In genomic region chr12:3825714-3826080, GRCm38 (mm10) we compare ENCODE assay signal across 13 mouse cellular contexts. TPM values are rescaled to one million over a fixed set of nuclear protein-coding genes. Genes with fewer than 3 reads are reported as not detected.
DNase-seq lines count a peak whose midpoint lies in the region; ATAC-seq and TF ChIP-seq lines count a peak whose summit lies in the region.
"Had no signal": no experiment of that assay in that cellular context is flagged by ENCODE, and none has a peak within 500 bp of the region (broad histone marks: within the 10 kb centered on the region; RNA-seq: fewer than 3 reads in every experiment).

No protein-coding gene starts in this region.

- no peak for TF ChIP-seq POLR2A in kidney, adult 2 months (IDR thresholded peaks at IDR 0.05; ENCODE audit: low read depth, low read length)

- in situ Hi-C loops in ES-E14 (cut with MboI; ENCODE audit: low sequenced_read_pairs in 2 of 2, unreplicated experiment in 2 of 2) = no loop called here

- H3K4me2 ChIP-seq in kidney, postnatal 0 days (ENCODE audit: low read length) = no peak overlapping the region
- no peak overlapping the region for H3K4me2 ChIP-seq in embryonic facial prominence, embryonic 13.5 days
- no peak overlapping the region for H3K4me2 ChIP-seq in liver, embryonic 15.5 days
- H3K4me2 ChIP-seq in forebrain, embryonic 15.5 days (replicated peaks) = no peak overlapping the region
- H3K4me2 ChIP-seq: neural tube, embryonic 13.5 days had no signal

- DNase-seq in kidney, postnatal 0 days (ENCODE audit: low spot score) = no peak
- no peak for DNase-seq in kidney, adult 2 months
- no peak for DNase-seq in ES-E14 (ENCODE audit: low read depth, low spot score)
- DNase-seq in retina, embryonic 14.5 days (ENCODE audit: low spot score) = no peak
- DNase-seq: adrenal gland, adult 2 months; forebrain, postnatal 0 days; heart, adult 2 months; kidney, postnatal 10 days; thymus, adult 18-20 months had no signal

- peaks cover 22% of the 10 kb centered on the region; the same call in 1 of the 2 replicates for H3K4me1 ChIP-seq in kidney, postnatal 0 days (replicated peaks; ENCODE audit: insufficient read depth, low read length)
- peaks cover 35% of the 10 kb centered on the region for H3K4me1 ChIP-seq in kidney, adult 2 months (ENCODE audit: control insufficient read depth, insufficient read depth, low read length)
- H3K4me1 ChIP-seq in ES-E14 (ENCODE audit: control insufficient read depth in 2 of 2, insufficient read depth in 2 of 2, low read length in 2 of 2, poor library complexity in 1 of 2) = peaks cover 3 to 18% of the 10 kb centered on the region in 2 experiments; a peak in 2 of 4 replicates
- peaks cover 39% of the 10 kb centered on the region for H3K4me1 ChIP-seq in embryonic facial prominence, embryonic 13.5 days
- peaks cover 18% of the 10 kb centered on the region for H3K4me1 ChIP-seq in liver, embryonic 15.5 days (replicated peaks)
- H3K4me1 ChIP-seq in forebrain, embryonic 15.5 days = peaks cover 27% of the 10 kb centered on the region

- WGBS in kidney, postnatal 0 days = 55% methylated on average over 12 of the region's 12 CpGs
- WGBS in kidney, adult 2 months = 64% methylated on average over 12 of the region's 12 CpGs
- WGBS in embryonic facial prominence, embryonic 13.5 days = 62% methylated on average over 12 of the region's 12 CpGs
- WGBS in liver, embryonic 15.5 days (ENCODE audit: insufficient replicate concordance) = 42% methylated on average over 12 of the region's 12 CpGs
- 66% methylated on average over 12 of the region's 12 CpGs for WGBS in forebrain, embryonic 15.5 days

- H3K27ac ChIP-seq in kidney, postnatal 0 days = no peak overlapping the region
- H3K27ac ChIP-seq in kidney, adult 2 months (ENCODE audit: insufficient read depth, low read depth, low read length) = no peak overlapping the region
- no peak overlapping the region for H3K27ac ChIP-seq in ES-E14 (ENCODE audit: insufficient read depth, low read depth, low read length, poor library complexity, severe bottlenecking)
- H3K27ac ChIP-seq in embryonic facial prominence, embryonic 13.5 days = peak overlapping the region; percentile 51; the same call in 1 of the 2 replicates
- H3K27ac ChIP-seq in liver, embryonic 15.5 days (replicated peaks) = no peak overlapping the region
- no peak overlapping the region for H3K27ac ChIP-seq in forebrain, embryonic 15.5 days (replicated peaks)
- H3K27ac ChIP-seq: heart, adult 2 months; neural tube, embryonic 13.5 days had no signal

- H3K4me3 ChIP-seq in kidney, postnatal 0 days (replicated peaks; ENCODE audit: low read depth, low read length) = no peak overlapping the region
- H3K4me3 ChIP-seq in kidney, adult 2 months (ENCODE audit: insufficient read depth, low read depth, low read length) = no peak overlapping the region
- H3K4me3 ChIP-seq in ES-E14 (ENCODE audit: insufficient read depth in 1 of 2, low read depth in 1 of 2, low read length in 2 of 2, poor library complexity in 1 of 2, severe bottlenecking in 1 of 2) = peak overlapping the region; percentile 35 to 59; a peak in 3 of 4 replicates
- no peak overlapping the region for H3K4me3 ChIP-seq in embryonic facial prominence, embryonic 13.5 days
- no peak overlapping the region for H3K4me3 ChIP-seq in liver, embryonic 15.5 days (replicated peaks)
- H3K4me3 ChIP-seq in forebrain, embryonic 15.5 days = no peak overlapping the region
- H3K4me3 ChIP-seq: heart, adult 2 months; neural tube, embryonic 13.5 days had no signal

- no peak overlapping the region; the same call in 1 of the 2 replicates for H3K9ac ChIP-seq in kidney, postnatal 0 days (ENCODE audit: low read depth, low read length)
- peak overlapping the region; percentile 2; the same call in 1 of the 2 replicates for H3K9ac ChIP-seq in ES-E14 (ENCODE audit: insufficient read depth, low read depth, low read length, poor library complexity, severe bottlenecking)
- H3K9ac ChIP-seq in embryonic facial prominence, embryonic 13.5 days = no peak overlapping the region
- H3K9ac ChIP-seq in liver, embryonic 15.5 days = no peak overlapping the region
- H3K9ac ChIP-seq in forebrain, embryonic 15.5 days (replicated peaks) = no peak overlapping the region
- H3K9ac ChIP-seq: forebrain, postnatal 0 days; neural tube, embryonic 13.5 days had no signal

- no peaks in the 10 kb centered on the region for H3K36me3 ChIP-seq in kidney, postnatal 0 days (ENCODE audit: insufficient read depth, low read length)
- H3K36me3 ChIP-seq in kidney, adult 2 months (ENCODE audit: control insufficient read depth, insufficient read depth, low read length) = no peaks in the 10 kb centered on the region
- H3K36me3 ChIP-seq in ES-E14 (ENCODE audit: control insufficient read depth, insufficient read depth, low read length, poor library complexity, severe bottlenecking) = no peaks in the 10 kb centered on the region
- peaks cover 5% of the 10 kb centered on the region for H3K36me3 ChIP-seq in embryonic facial prominence, embryonic 13.5 days
- no peaks in the 10 kb centered on the region for H3K36me3 ChIP-seq in liver, embryonic 15.5 days (replicated peaks)
- H3K36me3 ChIP-seq in forebrain, embryonic 15.5 days = no peaks in the 10 kb centered on the region
- H3K36me3 ChIP-seq: neural tube, embryonic 13.5 days had no signal

- H3K27me3 ChIP-seq in kidney, postnatal 0 days (ENCODE audit: insufficient read depth, low read length) = no peaks in the 10 kb centered on the region
- H3K27me3 ChIP-seq in kidney, adult 2 months (replicated peaks; ENCODE audit: control insufficient read depth, insufficient read depth, low read length) = no peaks in the 10 kb centered on the region
- H3K27me3 ChIP-seq in embryonic facial prominence, embryonic 13.5 days = no peaks in the 10 kb centered on the region
- no peaks in the 10 kb centered on the region for H3K27me3 ChIP-seq in liver, embryonic 15.5 days
- H3K27me3 ChIP-seq in forebrain, embryonic 15.5 days = no peaks in the 10 kb centered on the region
- H3K27me3 ChIP-seq: neural tube, embryonic 13.5 days had no signal

- 0 out of 2 replicates have a peak, but pooled peaks have one; percentile 16 for ATAC-seq in kidney, postnatal 0 days (replicated peaks; ENCODE audit: low FRiP score, low read depth)
- no peak for ATAC-seq in embryonic facial prominence, embryonic 13.5 days (ENCODE audit: insufficient number of reproducible peaks, insufficient read depth, low FRiP score, low TSS enrichment, low read depth)
- ATAC-seq in liver, embryonic 15.5 days (ENCODE audit: insufficient read depth) = 0 out of 2 replicates have a peak, but pooled peaks have one; percentile 16
- no peak for ATAC-seq in forebrain, embryonic 15.5 days (replicated peaks)
- ATAC-seq: forebrain, postnatal 0 days had no signal

- no peaks in the 10 kb centered on the region for H3K9me3 ChIP-seq in kidney, postnatal 0 days (replicated peaks; ENCODE audit: low read length)
- H3K9me3 ChIP-seq in ES-E14 (ENCODE audit: control insufficient read depth, insufficient read depth, low read depth, low read length) = no peaks in the 10 kb centered on the region
- no peaks in the 10 kb centered on the region for H3K9me3 ChIP-seq in embryonic facial prominence, embryonic 13.5 days
- no peaks in the 10 kb centered on the region for H3K9me3 ChIP-seq in liver, embryonic 15.5 days (replicated peaks)
- H3K9me3 ChIP-seq in forebrain, embryonic 15.5 days = no peaks in the 10 kb centered on the region
- H3K9me3 ChIP-seq: neural tube, embryonic 13.5 days had no signal

- no peak for TF ChIP-seq CTCF in kidney, postnatal 0 days (IDR thresholded peaks at IDR 0.05; ENCODE audit: low read depth)
- TF ChIP-seq CTCF in kidney, adult 2 months (conservative IDR thresholded peaks at IDR 0.05; ENCODE audit: insufficient read depth, insufficient read length, low read depth, low read length) = no peak

TF ChIP-seq in ES-E14, 5 proteins besides CTCF, POLR2A, EP300 and RAD21:
- TF ChIP-seq ZNF384 (IDR thresholded peaks at IDR 0.05; ENCODE audit: low read depth, low read length) (no peak), CHD2 (IDR thresholded peaks at IDR 0.05; ENCODE audit: low read depth, low read length) (no peak), ZC3H11A (IDR thresholded peaks at IDR 0.05; ENCODE audit: borderline replicate concordance, low read depth, low read length) (no peak), HCFC1 (IDR thresholded peaks at IDR 0.05; ENCODE audit: borderline replicate concordance, insufficient read depth, low read length) (no peak), MAFK (IDR thresholded peaks at IDR 0.05; ENCODE audit: insufficient read depth, low read depth, low read length) (no peak)

RNA-seq across cellular contexts. Expression of gene Dnmt3a, which starts 19.9 kb away (rescaled TPM):
- polyA plus RNA-seq in kidney, postnatal 0 days (2015; fragmentation: Nextera tagmentation; extraction: Ambion mirVana) = 96.5 and 112 TPM in 2 replicates
- polyA plus RNA-seq in kidney, adult 2 months (2012; rRNA removed) = 11.8 and 12.9 TPM in 2 replicates
- 77.0 and 90.9 TPM in 2 replicates for total RNA-seq in ES-E14 (2012; rRNA removed)
- 168 and 180 TPM in 2 replicates for polyA plus RNA-seq in embryonic facial prominence, embryonic 13.5 days (2015; fragmentation: Nextera tagmentation; extraction: Ambion mirVana)
- polyA plus RNA-seq in liver, embryonic 15.5 days (2015; fragmentation: Nextera tagmentation; extraction: Ambion mirVana) = 21.8 TPM in 2 replicates
- polyA plus RNA-seq in forebrain, embryonic 15.5 days (2015; fragmentation: Nextera tagmentation; extraction: Ambion mirVana) = 90.4 and 95.4 TPM in 2 replicates

Comparison
In these comparisons a context has a peak if more than half of its experiments do, and no peak if none do; other contexts are left out.
1. ATAC-seq: peak in kidney, postnatal 0 days (single experiment) and liver, embryonic 15.5 days (single experiment); none in embryonic facial prominence, embryonic 13.5 days (single experiment) and forebrain, embryonic 15.5 days (single experiment).
2. H3K4me3 ChIP-seq: peak in ES-E14 (2 of 2); none in kidney, postnatal 0 days (single experiment), kidney, adult 2 months (single experiment), embryonic facial prominence, embryonic 13.5 days (single experiment), liver, embryonic 15.5 days (single experiment) and forebrain, embryonic 15.5 days (single experiment).